ENCODE assay signal across 9 mouse cellular contexts in genomic region chr8:47676631-47677030, GRCm38 (mm10). TPM values are rescaled to one million over a fixed set of nuclear protein-coding genes. Genes with fewer than 3 reads are reported as not detected.
DNase-seq lines count a peak whose midpoint lies in the region; ATAC-seq and TF ChIP-seq lines count a peak whose summit lies in the region.
"Had no signal": no experiment of that assay in that cellular context is flagged by ENCODE, and none has a peak within 500 bp of the region (broad histone marks: within the 10 kb centered on the region; RNA-seq: fewer than 3 reads in every experiment).

No protein-coding gene starts in this region.

- no peak overlapping the region for H3K27ac ChIP-seq in layer of hippocampus, adult 2 months
- H3K27ac ChIP-seq in cortical plate, adult 2 months (ENCODE audit: insufficient read depth, low read length), result no peak overlapping the region
- H3K27ac ChIP-seq in intestine, embryonic 15.5 days, result no peak overlapping the region
- no peak overlapping the region for H3K27ac ChIP-seq in neural tube, embryonic 12.5 days
- H3K27ac ChIP-seq in thymus, adult 2 months (ENCODE audit: control insufficient read depth, insufficient read depth, low read length), result no peak overlapping the region

- no peaks in the 10 kb centered on the region for H3K27me3 ChIP-seq in intestine, embryonic 15.5 days (replicated peaks)
- no peaks in the 10 kb centered on the region for H3K27me3 ChIP-seq in neural tube, embryonic 12.5 days (replicated peaks)
- H3K27me3 ChIP-seq in thymus, adult 2 months (ENCODE audit: control insufficient read depth, insufficient read depth, low read length), result no peaks in the 10 kb centered on the region

- ATAC-seq in intestine, embryonic 15.5 days, result no peak
- ATAC-seq in neural tube, embryonic 12.5 days (ENCODE audit: low FRiP score, low read depth), result no peak

- H3K4me2 ChIP-seq in intestine, embryonic 15.5 days (replicated peaks), result peak overlapping the region; percentile 78
- peak overlapping the region; percentile 76 for H3K4me2 ChIP-seq in neural tube, embryonic 12.5 days (replicated peaks)

- no peak for TF ChIP-seq CTCF in layer of hippocampus, adult 2 months (conservative IDR thresholded peaks at IDR 0.05)
- no peak for TF ChIP-seq CTCF in cortical plate, adult 2 months (IDR thresholded peaks at IDR 0.05; ENCODE audit: extremely low read depth, insufficient read depth, low read length)
- TF ChIP-seq CTCF in thymus, adult 2 months (IDR thresholded peaks at IDR 0.05; ENCODE audit: borderline replicate concordance, control insufficient read depth, extremely low read depth, insufficient read depth, low read length, poor library complexity), result no peak

- peaks cover 6% of the 10 kb centered on the region for H3K4me1 ChIP-seq in cortical plate, adult 2 months (ENCODE audit: control insufficient read depth, insufficient read depth, low read length)
- H3K4me1 ChIP-seq in intestine, embryonic 15.5 days (replicated peaks), result peaks cover 2% of the 10 kb centered on the region; the same call in 1 of the 2 replicates
- peaks cover 5% of the 10 kb centered on the region; the same call in 1 of the 2 replicates for H3K4me1 ChIP-seq in neural tube, embryonic 12.5 days
- H3K4me1 ChIP-seq in thymus, adult 2 months (replicated peaks; ENCODE audit: control insufficient read depth, insufficient read depth, low read length), result no peaks in the 10 kb centered on the region

- no peak for DNase-seq in layer of hippocampus, adult 2 months (ENCODE audit: low spot score in 2 of 2)
- no peak for DNase-seq in layer of hippocampus, adult 18-20 months (ENCODE audit: low spot score in 2 of 2)
- no peak for DNase-seq in thymus, adult 2 months
- no peak for DNase-seq in frontal cortex, postnatal 36 days (ENCODE audit: low spot score in 2 of 2)
- no peak for DNase-seq in cerebellum, adult 8-10 months
- DNase-seq: adrenal gland, postnatal 25 days had no signal

- no peaks in the 10 kb centered on the region for H3K9me3 ChIP-seq in intestine, embryonic 15.5 days
- no peaks in the 10 kb centered on the region for H3K9me3 ChIP-seq in neural tube, embryonic 12.5 days

- H3K4me3 ChIP-seq in layer of hippocampus, adult 2 months, result peak overlapping the region; percentile 90; the same call in 1 of the 2 replicates
- peak overlapping the region; percentile 90; the same call in 1 of the 2 replicates for H3K4me3 ChIP-seq in cortical plate, adult 2 months (ENCODE audit: insufficient read depth, low read length)
- peak overlapping the region; percentile 71 for H3K4me3 ChIP-seq in intestine, embryonic 15.5 days (replicated peaks)
- no peak overlapping the region for H3K4me3 ChIP-seq in neural tube, embryonic 12.5 days
- no peak overlapping the region for H3K4me3 ChIP-seq in thymus, adult 2 months (ENCODE audit: control insufficient read depth, insufficient read depth, low read length)

- no peaks in the 10 kb centered on the region for H3K36me3 ChIP-seq in intestine, embryonic 15.5 days
- H3K36me3 ChIP-seq in neural tube, embryonic 12.5 days, result no peaks in the 10 kb centered on the region
- H3K36me3 ChIP-seq in thymus, adult 2 months (ENCODE audit: control insufficient read depth, insufficient read depth, low read length), result no peaks in the 10 kb centered on the region

- TF ChIP-seq POLR2A in cortical plate, adult 2 months (IDR thresholded peaks at IDR 0.05; ENCODE audit: extremely low read depth, insufficient read depth, low read length), result no peak
- no peak for TF ChIP-seq POLR2A in thymus, adult 2 months (IDR thresholded peaks at IDR 0.05; ENCODE audit: control insufficient read depth, extremely low read depth, insufficient read depth, low read length, poor library complexity)

- no peak overlapping the region for H3K9ac ChIP-seq in intestine, embryonic 15.5 days
- no peak overlapping the region for H3K9ac ChIP-seq in neural tube, embryonic 12.5 days

- WGBS in intestine, embryonic 15.5 days, result 53% methylated on average over 2 of the region's 2 CpGs
- 41% methylated on average over 2 of the region's 2 CpGs for WGBS in neural tube, embryonic 12.5 days
- WGBS in thymus, adult 2 months, result 48% methylated on average over 2 of the region's 2 CpGs

RNA-seq across cellular contexts. Expression of gene Ing2, which starts 1.3 kb away (rescaled TPM):
- total RNA-seq in layer of hippocampus, adult 2 months (2021), result 10 to 100 TPM; 36.1 to 36.8 TPM
- total RNA-seq in layer of hippocampus, adult 18-20 months (2021), result 10 to 100 TPM; 35.0 to 40.0 TPM
- polyA plus RNA-seq in cortical plate, adult 2 months (2012; rRNA removed), result 46.6 and 47.1 TPM in 2 replicates
- 12.1 and 15.8 TPM in 2 replicates for polyA plus RNA-seq in intestine, embryonic 15.5 days (2015; fragmentation: Nextera tagmentation; extraction: Ambion mirVana)
- polyA plus RNA-seq in neural tube, embryonic 12.5 days (2016; fragmentation: Nextera tagmentation; extraction: Ambion mirVana), result 14.3 and 15.5 TPM in 2 replicates
- 4.2 and 5.4 TPM in 2 replicates for polyA plus RNA-seq in thymus, adult 2 months (2012; rRNA removed)

RNA-seq across cellular contexts. Expression of gene Cdkn2aip, which starts 37.1 kb away (rescaled TPM):
- total RNA-seq in layer of hippocampus, adult 2 months (2021), result 10 to 100 TPM; 14.3 to 17.2 TPM
- total RNA-seq in layer of hippocampus, adult 18-20 months (2021), result 10 to 100 TPM; 18.1 to 18.2 TPM
- 11.4 and 12.4 TPM in 2 replicates for polyA plus RNA-seq in cortical plate, adult 2 months (2012; rRNA removed)
- polyA plus RNA-seq in intestine, embryonic 15.5 days (2015; fragmentation: Nextera tagmentation; extraction: Ambion mirVana), result 21.7 and 24.1 TPM in 2 replicates
- polyA plus RNA-seq in neural tube, embryonic 12.5 days (2016; fragmentation: Nextera tagmentation; extraction: Ambion mirVana), result 43.3 and 45.1 TPM in 2 replicates
- polyA plus RNA-seq in thymus, adult 2 months (2012; rRNA removed), result 31.0 and 36.3 TPM in 2 replicates

Comparison
In these comparisons a context has a peak if more than half of its experiments do, and no peak if none do; other contexts are left out.
1. H3K4me3 ChIP-seq: peak in layer of hippocampus, adult 2 months (single experiment), cortical plate, adult 2 months (single experiment) and intestine, embryonic 15.5 days (single experiment); none in neural tube, embryonic 12.5 days (single experiment) and thymus, adult 2 months (single experiment).